Mouse (Mus musculus) spleen, postnatal 4 days (tissue): ENCODE results near the gene Dcbld1.

Experiments
- DNase-seq, 2 experiments: peaks; one replicate each; pipeline ENCODE4 v3.0.0; 2022; ENCODE audit warnings: low spot score in 2 of 2

The Dcbld1 gene

DNA sequence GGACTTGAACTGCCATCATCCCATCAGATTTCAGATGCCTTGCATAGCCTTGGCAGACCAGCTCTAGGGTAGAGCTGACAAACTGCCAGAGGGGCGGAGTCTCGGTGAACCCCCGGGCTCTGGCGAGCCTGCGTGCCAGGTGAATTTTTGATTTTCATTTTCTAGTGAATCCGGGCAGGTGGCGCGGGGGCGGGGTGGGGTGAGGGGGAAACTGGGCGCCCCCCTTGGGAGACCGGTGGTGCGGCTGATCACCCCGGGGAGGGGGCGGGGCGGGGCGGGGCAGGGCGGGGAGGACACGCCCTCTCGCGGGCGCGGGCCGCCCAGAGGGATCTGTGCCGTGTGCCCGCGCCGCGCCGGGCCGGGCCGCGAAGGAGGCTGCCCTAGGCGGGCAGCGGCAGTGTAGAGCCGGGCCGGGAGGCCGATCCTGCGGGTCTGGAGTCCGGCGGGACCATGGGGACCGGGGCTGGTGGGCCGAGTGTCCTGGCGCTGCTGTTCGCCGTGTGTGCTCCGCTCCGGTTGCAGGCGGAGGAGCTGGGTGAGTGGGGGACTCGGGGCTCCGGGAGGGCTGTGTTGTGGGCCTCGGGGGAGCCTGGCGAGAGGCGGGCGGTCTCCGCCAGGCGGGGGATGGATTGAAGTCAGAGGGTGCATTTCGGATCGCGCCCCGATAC, at the start of gene Dcbld1:
Gene Dcbld1 (plus strand): TSS at position 319 of the 668 bp plus-strand sequence.
- DNase-seq, result peak; percentile 45 to 74

DNA sequence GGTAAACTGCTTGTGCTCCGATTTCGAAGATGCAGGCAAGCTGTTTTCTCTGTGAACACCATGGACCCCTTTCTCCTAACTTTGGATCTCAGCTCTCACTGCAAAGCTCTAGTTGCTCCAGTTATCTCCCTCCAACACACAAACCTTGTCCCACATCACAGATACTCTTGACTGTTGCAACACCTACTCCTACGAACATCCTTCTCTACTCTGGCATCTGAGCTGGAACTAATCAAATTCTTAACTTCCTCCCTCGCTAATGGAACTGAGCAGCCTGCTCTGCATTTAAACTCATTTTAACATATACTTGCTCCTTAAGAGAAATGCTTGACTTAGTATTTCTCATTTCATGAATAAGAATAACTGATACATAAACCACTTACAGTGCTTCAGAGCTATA, 47.5 kb upstream of the Dcbld1 start:
- DNase-seq, result no peak

DNA sequence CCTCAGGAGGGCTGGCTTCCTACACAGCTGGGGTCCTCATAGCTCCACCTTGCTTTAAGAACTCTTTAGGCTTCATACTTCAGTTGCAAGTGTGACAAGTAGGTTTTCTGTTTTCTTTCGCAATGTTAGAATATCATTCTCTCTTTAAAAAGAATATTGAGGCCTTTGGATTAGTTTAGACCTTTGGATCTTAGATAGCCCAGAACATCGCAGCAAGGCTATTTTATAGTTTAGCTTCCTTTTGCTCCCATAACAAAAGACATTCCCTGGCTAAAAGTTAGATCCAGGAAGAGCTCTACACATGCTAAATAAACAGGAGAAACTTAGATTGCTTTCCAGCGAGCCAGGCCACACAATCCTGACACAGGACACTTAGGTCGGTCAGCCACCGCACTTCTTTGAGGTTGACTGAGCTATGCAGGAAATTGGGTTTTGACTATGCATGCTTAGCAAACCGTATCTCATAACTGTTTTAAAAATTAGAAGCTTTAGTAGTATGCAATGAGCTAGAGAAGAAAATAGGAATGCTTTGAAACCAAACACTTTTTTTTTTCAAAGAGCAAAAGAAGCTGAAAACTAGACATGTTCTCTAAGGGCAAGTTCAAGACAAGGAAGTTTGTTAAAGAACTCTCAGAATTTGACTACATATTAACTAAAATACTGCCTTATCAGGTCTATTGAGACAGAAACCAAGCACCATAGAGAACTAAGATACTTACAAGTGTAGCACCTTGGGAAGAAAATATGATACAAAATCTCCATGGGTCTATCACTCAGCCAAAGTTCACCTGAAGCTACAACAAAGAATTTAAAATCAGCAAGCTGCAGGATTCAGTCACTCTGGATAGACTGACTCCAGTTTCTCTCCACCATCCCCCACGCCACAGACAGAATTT, 38.2 kb upstream of the Dcbld1 start, which contains the start of gene Ros1:
Gene Ros1 (minus strand): TSS at position 288 of the 896 bp plus-strand sequence.
- no peak for DNase-seq

DNA sequence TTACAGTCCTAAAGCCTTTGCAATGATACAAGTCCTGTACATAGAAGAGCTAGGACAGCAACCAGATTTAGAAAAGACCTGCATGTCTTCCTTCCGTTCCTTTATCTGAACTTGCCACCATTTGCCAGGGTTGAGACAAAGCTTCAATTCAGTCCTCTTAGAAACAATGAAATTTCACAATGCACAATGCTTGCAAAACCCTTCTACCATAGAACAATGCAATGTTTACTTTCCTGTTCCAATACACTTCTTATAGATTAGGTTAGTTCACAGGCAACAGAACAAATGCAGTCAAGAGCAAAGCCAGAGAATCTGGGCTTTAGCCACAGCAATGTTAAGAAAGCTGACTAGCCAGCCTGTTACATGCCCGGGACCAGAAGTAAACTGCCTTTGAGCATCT, 29.4 kb upstream of the Dcbld1 start:
- DNase-seq, result no peak

DNA sequence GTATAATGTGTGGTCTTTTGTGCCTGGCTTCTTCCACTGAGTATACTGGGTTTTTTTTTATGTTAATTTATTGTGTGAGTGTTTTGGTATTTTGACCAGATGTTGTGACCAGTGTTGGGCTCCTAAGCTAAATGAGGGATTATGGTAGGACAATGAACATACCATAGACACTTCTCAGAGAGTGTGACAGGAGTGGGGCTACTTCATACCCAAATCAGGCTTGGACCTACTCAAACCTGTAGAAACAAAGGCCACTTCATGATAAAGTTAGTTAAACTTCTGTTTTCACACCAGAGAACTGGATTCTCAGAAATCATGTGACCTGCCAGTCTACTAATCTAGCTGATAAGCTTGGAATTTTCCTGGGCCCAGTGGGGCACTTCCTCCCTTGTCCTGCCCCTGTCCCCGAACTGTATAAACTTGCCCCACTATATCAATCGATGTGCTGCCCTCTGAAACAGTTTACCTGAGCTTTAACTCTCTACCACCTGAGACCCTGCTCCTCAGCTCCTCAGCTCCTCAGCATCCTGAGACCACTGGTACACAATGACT, 18.1 kb upstream of the Dcbld1 start:
- no peak for DNase-seq

DNA sequence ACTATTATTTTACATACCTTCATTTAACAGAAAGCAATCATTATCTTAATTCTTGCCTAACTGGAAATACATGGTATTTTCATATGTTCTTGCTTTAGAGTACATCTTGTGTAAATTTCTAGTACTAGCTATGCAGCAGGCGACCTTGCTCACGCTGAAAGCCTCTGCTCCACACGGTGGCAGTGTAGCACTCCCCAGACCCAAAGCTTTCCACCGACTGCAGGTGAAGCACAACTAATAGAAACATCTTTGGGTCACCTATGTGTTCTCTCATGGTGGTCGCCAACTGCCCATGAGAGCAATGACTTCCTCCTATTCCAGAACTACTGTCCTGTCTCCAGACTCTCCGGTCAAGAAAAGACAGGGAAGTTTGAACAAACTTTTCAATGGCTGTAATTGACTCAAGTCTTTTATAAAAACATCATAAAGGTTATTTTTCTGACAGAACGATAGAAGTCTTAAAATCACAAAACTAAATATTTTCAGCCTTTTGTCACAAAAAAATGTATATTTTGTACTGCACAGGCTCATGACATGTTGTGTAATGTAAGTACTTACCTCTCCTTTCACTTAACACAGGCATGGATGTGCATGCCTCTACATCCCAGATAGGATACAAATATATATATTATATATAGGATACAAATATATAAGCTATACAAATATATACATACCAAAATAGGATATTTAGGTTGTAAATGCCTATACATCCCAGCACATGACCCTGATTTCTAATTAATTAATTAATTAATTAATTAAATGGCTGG, 16.4 kb upstream of the Dcbld1 start:
- DNase-seq, result peak; percentile 18 to 67

DNA sequence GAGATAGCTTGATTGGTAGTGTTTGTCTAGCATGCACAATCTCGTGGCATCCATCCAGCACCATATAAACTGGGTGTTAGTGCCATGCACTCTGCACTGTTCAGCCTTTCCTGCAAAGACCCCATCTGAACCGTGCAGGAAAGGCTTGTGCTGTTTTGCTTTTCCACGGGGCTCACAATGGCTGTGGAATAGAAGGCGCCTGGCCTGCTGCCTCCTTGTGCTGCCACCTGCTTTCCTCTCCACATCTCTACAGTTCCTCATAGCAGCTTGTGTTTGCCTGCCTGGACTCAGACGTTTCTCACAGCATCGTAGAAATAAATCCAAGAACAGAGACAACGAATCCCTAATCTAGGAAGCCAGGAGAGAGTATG, 15.9 kb upstream of the Dcbld1 start:
- DNase-seq, result no peak

DNA sequence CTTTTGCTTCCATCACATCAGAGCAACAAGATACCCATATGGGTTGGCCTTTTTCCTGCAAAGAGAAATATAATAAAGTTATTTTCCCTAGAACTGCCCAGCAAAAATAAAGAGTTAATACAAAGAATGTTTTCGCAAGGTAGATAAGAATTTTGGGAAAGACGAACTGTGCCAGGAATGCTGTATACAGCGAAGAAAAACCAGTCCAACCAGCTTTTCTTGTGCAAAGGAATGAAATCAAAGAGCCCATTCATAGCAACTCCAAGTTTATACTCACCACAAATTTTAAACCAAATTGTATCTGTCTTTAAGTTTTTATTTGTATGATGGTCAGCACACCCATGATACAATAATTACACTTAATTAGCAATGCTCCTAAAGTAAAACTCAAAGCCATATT, 13.8 kb upstream of the Dcbld1 start:
- DNase-seq, result no peak

DNA sequence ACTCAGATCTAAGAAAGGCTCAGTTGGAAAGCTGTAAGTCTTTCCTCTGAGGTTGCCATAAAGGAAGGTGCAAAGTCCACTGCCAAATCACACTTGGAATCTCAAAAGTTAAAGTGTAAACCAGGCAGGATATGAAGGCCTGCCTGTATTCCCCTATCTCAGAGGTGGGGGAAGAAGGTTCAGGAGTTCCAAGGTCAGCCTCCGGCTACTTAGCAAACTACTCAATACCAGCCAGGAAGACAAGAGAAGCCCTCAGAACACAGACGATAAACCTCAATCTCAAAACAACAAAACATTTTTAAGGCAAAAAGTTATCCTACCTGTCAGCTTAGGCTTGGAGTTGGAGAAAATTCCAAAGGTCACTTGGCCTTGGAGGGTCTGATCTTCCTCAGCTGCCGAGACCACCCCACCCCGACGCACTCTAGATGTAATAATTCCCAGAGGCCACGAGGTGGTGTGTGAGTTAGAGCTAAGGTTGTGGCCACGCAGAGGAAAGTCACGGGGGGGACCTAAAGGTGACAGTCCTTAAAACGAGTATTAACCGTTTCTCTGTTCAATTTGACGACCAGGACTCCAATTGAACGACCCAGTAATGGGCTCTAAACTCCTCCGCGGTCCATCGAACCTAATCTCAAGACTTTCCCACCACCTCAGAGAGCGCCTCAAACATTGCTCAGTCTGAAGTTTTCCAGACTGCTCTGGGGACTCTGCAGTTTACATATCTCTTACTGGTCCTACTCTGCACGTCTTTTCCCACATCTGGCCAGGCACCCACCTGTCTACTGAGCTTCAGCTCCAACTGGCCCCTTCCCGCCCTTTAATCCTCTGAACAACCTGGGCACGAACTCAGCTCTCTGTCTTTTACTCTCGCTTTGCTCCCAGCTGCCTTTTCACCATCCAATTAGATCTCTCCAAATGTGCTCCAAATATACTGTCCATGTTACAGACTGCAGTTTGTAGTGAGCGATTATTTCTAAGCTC, 933 bp upstream of the Dcbld1 start:
- peak in 1 of 2 experiments; percentile 14 for DNase-seq

DNA sequence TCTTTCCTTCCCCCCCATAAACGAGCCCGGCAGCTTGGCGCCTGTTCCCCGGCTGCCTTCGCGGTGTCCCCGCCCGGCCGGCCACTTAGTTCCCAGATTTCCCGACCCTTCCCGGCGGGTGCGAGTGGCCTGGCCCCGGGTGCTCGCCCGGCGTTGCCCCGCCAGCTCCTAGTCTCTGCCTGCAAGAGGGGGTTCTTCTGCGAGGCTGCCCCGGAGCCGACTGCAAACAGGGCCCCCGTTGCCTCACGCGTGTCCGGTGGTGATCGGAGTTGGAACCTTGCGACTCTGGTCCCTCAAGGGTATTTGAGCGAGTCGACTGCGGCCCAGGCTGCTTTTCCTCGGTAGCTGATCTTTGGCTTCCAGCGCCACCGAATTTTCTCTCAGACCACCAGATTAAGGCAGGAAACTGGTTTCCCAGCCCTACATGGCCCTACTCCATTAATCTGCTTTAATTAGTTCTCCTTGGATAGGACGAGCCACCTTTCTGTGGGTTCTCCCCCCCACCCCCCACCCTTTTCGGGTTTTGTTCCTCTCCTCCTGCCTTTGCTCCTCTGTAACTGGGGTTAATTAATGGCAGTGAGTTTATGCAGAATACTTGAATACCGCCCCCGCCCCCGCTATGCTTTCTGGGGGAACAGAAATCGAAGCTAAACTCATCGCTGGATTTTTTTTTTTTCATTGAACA, 692 bp downstream of the Dcbld1 start:
- peak in 1 of 2 experiments; percentile 24 for DNase-seq

DNA sequence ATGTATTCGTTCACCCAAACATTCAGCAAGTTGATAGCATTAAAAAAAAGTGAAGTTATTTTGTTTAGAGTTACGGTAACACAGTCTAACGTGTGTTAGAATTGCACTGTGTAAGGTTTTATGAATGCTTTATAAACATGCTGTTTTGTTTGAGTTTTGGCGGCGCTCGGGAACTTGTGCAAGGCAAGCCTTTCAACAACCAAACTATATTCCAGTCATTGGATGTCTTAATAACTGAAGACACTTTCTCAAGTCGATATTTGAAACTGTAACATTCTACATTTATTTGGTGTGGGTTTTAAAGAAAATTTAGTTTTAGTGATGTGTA, 1.2 kb downstream of the Dcbld1 start:
- DNase-seq, result no peak

DNA sequence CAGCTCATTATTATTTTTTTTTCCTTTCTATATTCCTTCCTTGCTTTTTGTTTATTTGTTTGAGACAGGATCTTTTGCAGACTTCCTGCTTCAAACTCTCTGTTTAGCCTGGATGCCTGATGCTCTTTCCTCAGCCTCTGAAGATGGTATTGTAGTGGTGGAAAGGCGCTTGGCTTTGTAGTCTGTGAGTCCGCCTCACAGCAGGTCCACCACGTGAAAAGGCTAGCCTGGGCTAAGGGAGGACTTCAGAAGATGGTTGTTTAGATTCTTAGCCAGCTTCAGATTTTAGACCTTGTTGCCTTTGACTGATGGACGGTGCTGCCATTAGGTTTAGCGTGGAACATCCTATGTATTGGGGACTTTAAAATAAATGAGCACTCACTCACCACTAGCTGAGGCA, 2.0 kb downstream of the Dcbld1 start:
- no peak for DNase-seq

DNA sequence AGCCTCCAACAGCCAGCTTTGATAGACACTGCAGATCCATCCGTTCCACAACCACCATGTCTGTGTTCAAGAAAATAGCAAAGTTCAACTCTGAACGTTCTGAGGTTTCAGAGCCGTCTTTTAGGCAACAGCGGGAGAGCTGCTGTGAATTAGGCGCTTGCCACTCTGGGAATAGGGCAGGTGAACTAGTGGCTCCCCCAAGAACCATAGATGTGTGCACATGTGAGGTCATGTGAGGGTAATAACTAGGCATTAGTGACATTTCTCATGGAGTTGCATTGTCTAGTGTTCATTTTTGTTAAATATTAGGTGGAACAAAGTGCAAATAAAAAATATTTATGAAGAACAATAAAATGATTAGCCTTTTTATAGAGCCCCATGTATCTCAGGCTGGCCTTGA, 8.6 kb downstream of the Dcbld1 start:
- DNase-seq, result no peak

DNA sequence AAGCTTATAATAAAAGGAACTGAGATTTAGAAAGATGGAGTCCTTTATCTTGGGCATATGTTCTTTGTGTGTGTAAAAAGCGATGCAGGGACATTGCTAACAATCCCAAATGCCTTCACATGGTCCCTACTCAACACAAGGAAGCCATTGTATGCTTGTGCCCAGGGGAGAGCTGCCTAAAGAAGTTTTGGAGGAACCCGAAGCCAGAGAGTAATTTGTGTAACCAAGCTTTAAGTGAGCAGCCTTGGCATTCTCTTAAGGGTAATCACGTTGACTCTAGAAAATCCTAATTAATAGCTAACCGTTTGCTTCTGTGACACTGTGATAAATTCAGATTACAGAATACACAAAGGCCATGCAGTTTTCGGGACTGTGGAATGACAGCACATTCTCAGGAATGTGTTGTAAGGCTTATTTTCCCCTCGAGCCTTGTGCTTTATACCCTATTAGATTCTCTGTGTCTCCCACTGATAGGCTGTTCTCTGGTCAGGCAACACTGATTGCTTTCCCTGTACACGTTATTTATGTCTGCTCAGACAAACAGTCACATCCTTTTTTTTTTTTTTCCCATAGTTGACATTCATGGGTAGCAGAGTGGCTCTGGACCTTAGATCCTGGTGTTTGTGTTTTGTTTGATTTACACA, 9.4 kb downstream of the Dcbld1 start:
- DNase-seq, result no peak

DNA sequence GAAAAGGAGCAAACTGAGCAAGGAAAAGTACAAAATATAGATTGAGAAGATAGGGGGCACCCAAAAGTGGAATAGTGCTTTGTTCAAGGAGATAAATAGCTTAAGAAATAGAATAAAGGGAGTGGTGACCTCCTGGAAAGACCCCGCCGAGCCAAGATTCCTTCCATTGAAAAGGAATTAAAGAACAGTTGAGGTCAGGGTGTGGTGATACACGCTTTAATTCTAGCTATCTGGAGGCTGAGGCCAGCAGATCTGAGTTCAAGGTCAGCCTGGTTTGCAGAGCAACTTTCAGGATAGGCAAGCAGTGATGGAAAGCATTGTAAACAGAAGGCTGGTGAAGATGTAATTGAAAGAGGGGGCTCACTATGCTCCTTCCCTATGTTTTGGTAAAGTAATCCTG, 12.8 kb downstream of the Dcbld1 start:
- no peak for DNase-seq

DNA sequence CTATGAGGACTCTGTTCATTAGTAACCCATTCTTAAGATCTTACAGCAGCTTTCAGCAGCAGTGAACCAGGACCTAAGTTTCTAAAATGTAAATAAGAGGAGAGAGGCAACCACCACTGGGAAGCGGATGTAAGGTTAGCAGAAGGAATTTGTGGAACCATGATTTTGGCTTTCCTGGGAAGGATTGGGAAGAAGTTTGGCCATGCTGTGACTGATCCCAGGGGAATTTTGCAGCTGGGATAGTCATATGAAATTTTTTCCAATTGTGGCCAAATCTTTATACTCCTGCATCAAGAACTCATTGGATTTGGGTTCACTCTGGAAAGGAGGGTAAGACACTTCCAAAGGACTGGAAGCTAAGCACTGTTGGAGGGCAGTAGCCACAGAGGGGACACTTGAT, 18.8 kb downstream of the Dcbld1 start:
- no peak for DNase-seq

DNA sequence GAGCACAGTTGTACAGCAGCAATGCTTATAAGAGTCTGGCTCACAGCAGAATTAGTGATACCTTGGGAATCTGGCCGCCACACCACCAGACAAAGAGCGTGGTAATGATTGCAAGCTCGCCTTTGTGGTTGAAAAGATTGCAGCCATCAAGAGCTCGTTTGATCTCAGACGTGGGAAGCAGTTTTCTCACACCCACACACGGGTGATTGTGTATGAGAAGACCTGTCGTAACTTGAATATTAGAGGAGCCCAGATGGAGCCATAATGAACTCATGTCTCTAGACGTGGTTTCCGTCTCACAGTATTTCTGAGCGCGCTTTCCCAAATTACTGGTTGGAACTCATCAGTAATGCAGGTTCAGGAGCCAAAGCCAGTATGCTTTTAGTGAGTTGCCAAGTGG, 20.0 kb downstream of the Dcbld1 start:
- no peak for DNase-seq

DNA sequence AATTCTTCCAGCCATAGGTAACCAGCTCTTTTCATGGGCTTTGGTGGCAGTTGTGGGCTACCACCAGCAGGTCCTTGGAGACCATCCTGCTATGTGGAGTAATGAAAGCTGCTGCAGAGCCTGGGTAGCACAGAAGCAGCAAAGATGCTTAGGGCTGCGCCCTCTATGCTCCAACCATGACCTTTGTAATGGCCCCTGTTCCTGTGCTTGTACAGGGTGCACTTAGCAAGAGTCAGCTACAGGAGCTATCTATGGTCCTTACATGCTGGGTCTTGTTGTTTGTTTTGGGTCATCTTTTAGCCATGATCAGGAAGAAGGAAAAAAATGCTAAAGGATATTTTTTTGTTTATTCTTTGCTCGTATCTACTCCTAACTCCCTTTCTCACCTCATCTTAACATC, 24.3 kb downstream of the Dcbld1 start:
- DNase-seq, result no peak

DNA sequence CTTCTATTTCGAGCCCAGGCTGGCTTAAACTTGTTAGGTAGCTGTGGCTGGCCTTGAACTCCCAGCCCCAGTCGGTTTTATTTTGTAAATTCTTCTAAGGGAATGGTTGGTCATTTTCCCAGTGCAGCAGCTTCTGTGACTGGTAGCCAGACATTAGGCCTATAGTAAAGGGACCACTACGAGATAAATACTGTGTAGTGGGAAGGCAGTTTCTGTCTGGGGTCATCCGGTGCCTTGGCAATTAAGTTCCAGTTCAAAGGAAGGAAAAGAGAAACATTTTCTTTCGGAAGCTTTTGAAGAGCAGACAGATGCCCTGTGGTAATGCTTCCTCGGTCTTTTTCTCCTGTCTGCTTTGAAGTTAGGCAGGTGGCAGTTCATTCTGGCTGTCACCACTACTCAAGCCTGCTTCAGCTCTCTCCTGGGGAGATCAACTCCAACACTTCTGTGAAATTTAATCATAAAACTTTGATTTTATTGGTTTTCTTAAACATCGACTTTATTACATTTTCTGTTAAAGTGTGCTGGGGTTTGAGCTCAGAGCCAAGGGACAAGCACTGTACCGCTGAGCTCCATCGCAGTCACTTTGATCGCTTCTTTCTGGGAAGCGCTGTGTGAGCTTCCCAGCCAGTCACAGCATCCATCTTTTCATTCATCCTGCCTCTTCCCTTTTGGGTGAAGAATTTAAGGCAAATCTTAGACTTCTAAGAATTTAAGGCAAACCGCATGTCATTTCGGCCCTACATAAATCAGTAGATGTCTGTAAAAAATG, 24.9 kb downstream of the Dcbld1 start:
- DNase-seq, result no peak
